Mouse (Mus musculus): Measurements from ENCODE around the gene Rp9.
A peak's percentile ranks its signal among the peaks of the same experiment; 100 is the strongest.
"Not testable (repeated sequence)": the region's sequence is repeated elsewhere in the genome, so short reads cannot be mapped to it uniquely, and the experiment has no call there.

Gene Rp9

GRCm38 (mm10) chr9:22420491-22420890 lies 49.1 kb downstream of the Rp9 start:
- no peak for DNase-seq (ENCODE audit: low read depth, low spot score)

DNA sequence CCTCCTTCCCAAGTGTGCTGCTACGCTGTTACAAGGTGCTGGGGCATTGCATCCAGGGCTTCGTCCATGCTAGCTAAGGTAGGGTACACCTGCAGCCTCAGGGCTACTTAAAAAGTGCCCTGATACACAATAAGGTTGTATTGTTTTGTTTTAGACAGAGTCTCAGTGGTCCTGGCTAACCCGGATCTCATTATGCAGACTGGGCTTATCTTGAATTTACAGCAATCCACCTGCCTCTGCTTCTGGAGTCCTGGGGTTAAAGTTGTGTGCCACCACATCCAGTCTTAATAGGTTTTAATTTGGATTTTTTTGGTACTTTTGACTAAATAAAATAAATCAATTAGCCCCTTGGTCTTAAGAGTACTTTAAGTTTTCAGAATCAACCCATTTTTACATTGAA lies 49.7 kb downstream of the Rp9 start:
- DNase-seq (ENCODE audit: low read depth, low spot score), result no peak

- no peak for DNase-seq (ENCODE audit: low read depth, low spot score)
Measured at GRCm38 (mm10) chr9:22417547-22417946, 52.0 kb downstream of the Rp9 start.

- no peak for DNase-seq (ENCODE audit: low read depth, low spot score)
Measured at GRCm38 (mm10) chr9:22416187-22416586, 53.4 kb downstream of the Rp9 start.

- peak; percentile 97 for DNase-seq (ENCODE audit: low read depth, low spot score)
Measured at GRCm38 (mm10) chr9:22411002-22411857, 58.3 kb downstream of the Rp9 start, which contains the start of gene 9530077C05Rik. Gene 9530077C05Rik (plus strand): TSS chr9:22411513.

DNA sequence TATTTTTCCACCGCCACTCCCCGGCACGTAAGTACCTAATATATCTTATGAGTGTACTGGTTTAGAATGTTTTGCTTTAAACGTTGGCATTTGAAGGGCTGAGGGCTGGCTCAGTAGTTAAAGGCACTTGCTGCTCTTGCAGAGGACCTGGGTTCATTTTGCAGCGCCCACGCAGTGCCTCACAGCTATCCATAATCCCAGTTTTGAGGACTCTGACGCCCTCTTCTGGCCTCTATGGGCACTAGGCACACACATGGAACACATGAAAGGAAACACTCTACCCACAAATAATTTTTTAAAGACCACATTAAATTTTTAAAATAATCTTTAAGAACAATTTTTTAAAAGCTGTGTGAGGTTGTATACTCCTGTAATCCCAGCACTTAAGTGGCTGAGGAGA lies 60.0 kb downstream of the Rp9 start:
- DNase-seq (ENCODE audit: low read depth, low spot score), result no peak

GRCm38 (mm10) chr9:22408344-22408743 lies 61.2 kb downstream of the Rp9 start:
- DNase-seq (ENCODE audit: low read depth, low spot score), result peak; percentile 58

DNA sequence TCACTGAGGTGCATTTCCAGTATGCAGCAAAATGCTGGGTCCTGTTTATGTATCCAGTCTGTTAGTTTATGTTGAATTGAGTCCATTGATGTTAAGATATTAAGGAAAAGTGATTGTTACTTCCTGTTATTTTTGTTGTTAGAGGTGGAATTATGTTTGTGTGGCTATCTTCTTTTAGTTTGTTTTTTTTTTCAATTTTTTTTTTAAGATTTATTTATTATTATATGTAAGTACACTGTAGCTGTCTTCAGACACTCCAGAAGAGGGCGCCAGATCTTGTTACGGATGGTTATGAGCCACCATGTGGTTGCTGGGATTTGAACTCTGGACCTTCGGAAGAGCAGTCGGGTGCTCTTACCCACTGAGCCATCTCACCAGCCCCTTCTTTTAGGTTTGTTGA lies 61.9 kb downstream of the Rp9 start:
- not testable (repeated sequence) for DNase-seq (ENCODE audit: low read depth, low spot score)

DNA sequence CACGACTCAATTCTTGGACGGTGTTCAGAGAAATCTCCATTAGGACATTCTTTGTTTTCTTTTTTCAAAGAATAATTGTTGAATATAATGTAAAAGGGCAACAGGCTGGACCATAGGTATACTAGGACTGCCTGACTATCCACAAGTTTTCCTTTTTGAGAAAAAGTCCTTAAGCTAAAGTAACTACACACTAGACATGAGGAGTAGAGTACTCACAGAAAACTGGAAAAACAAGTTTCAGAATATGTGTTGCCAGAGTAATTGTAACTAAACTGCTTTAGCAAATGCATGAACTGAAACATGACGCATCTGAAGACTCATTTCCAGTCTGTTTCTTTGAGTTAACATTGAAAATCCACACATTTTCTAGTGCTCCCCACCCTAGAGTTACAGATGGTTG lies 64.1 kb downstream of the Rp9 start:
- DNase-seq (ENCODE audit: low read depth, low spot score), result no peak

DNA sequence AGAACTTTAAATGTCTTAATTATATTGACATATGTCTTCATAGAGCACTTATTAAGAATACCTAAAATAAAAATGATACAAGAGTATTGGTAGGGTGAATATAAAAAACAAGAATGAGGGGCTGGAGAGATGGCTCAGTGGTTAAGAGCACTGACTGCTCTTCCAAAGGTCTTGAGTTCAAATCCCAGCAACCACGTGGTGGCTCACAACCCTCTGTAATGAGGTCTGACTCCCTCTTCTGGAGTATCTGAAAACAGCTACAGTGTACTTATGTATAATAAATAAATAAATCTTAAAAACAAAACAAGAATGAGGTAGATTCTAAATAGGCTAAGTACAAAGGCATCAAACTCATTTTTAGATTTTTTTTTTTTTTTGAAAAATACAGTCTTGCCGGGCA lies 66.0 kb downstream of the Rp9 start:
- DNase-seq (ENCODE audit: low read depth, low spot score), result not testable (repeated sequence)

GRCm38 (mm10) chr9:22402976-22403375 lies 66.6 kb downstream of the Rp9 start:
- no peak for DNase-seq (ENCODE audit: low read depth, low spot score)

DNA sequence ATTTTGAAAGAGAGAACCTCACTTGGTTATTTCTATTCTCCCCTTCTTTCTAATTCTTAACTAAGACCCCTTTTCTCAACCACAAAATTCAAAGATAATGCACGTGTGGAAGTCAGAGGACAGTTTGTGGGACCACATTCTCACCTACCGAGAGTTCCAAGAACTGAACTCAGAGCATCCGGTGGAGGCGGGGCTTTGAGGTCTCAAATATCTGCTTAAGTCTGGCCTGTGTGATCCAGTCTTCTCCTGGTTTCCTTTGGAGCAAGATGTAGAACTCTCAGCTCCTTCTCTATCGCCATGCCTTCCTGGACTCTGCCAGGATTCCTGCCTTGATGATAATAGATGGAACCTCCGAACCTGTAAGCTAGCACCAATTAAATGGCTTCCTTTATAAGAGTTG lies 67.5 kb downstream of the Rp9 start:
- no peak for DNase-seq (ENCODE audit: low read depth, low spot score)

DNA sequence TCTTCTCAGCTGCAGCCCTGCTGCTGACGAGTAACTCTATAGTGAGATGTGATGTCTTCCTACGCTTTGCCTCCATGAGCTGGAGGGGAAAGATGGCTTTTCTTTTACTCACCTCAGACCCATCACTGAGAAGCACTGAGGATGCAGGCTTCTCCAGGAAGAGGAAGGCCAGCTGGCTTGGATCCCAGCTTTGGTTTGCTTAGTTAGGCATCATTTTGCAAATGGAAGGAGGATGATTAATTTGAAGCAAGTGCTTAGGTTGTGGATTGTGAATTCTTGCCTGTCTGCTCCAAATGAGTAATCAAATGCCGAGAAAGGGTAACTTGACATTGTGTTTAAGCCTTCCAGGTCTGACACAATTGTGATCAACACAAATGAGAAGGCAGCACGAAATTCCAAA lies 70.5 kb downstream of the Rp9 start:
- DNase-seq (ENCODE audit: low read depth, low spot score), result no peak

DNA sequence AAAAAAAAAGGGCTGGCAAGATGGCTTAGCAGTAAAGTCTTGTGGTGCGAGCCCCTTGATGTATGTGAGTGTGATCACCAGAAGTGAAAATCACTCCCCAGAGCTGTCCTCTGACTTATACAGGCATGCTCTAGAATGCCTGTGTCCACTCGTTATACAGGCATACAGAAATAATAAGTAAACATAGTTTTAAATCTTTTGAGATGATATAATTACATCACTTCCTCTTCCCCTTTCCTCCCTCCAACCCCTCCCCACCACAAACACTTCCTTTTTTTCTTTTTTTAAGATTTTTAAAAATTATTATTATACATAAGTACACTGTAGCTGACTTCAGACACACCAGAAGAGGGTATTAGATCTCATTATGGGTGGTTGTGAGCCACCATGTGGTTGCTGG lies 74.8 kb downstream of the Rp9 start:
- no peak for DNase-seq (ENCODE audit: low read depth, low spot score)

GRCm38 (mm10) chr9:22390390-22390789 lies 79.2 kb downstream of the Rp9 start:
- no peak for DNase-seq (ENCODE audit: low read depth, low spot score)

- no peak for DNase-seq (ENCODE audit: low read depth, low spot score)
Measured at GRCm38 (mm10) chr9:22389736-22390245, 79.8 kb downstream of the Rp9 start.

DNA sequence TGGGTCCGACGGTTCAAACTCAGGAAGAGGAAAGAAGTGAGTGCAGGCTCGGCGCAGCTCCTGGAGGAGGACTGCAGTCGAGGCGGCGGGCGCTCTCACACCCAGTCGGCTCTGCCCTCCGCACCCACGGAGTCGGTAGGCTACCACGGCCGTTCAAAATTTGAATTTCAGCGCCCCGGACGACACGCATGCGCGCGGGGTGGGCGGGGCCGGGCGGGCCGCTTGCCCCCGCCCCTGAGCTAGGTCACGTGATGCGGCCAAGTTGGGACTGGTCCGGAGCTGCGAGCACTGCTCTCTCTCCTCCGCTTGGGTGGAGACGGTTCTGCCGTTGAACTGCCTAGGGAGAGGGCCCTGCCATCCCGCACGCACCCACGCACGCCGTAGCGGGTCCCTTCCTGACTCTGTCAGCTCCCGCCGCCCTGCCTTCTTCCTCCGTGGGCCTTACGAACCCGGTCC lies 80.5 kb downstream of the Rp9 start, which contains the start of gene Anln:
Gene Anln (minus strand): TSS at position 168 of the 456 bp plus-strand sequence.
- no peak for DNase-seq (ENCODE audit: low read depth, low spot score)

DNA sequence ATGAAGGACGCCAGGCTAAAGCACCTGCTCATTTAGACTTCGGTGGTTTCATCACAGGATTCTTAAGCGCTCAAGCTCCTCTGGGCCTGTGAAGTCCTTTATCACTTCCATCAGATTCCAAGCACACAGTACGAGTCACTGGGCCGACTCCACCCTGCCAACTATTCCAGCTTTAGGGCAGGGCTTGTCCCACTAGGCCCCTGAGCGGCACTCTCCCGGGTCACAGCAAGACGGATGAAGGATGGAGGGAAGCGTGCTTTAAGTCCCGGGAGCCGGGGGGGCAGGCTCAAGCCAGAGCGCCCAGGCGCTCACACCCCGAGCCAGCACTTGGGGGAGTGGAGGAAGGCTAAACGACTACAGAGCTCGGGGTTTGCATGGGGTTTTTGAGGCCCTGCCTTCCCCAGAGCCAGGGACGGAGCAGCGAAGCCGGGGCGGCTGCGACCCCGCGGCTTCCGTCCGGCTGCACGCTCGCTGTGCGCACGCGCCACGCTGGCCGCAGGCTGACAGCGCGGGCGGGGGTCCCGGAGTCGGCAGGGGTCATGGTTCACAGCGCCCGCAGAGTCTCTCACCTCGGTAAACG lies 81.1 kb downstream of the Rp9 start:
- DNase-seq (ENCODE audit: low read depth, low spot score), result no peak

- DNase-seq (ENCODE audit: low read depth, low spot score), result no peak
Measured at GRCm38 (mm10) chr9:22387901-22388300, 81.6 kb downstream of the Rp9 start.

DNA sequence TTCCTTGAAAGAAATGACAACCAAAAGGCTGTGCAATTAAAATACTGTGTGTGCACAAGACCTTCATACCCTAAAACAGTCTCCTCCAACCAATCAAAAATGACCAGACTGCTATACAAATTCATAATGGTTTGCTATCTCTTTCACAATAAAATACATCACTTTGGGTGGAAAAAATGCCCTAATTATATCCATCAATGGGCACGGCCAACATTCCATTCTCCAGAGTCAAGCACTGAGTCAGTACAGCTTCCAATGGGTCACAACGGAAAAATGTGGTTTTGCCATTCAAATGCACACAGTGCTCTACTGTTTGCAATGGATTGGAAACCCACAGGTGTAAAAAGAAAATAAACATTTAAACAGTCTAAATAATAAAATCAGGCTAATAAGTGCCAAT lies 83.7 kb downstream of the Rp9 start:
- DNase-seq (ENCODE audit: low read depth, low spot score), result no peak

DNA sequence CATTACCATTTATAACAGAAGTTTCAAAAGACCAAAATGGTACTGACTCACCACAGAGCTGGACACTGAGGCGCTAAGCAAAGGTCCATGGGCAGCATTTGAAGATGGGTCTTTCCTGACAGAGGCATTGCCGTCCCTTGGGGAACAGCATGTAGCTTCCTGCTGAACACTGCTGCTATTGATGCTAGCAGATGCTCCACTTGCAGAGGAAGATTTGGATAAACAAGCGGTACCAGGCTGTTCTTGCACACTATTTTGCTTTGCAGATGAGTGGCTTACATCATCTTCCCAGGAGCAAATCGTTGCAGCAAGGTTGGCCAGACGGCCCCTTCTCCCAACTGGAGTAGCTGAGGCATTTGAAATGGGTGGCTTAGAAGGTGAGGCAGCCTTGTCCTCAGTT lies 93.5 kb downstream of the Rp9 start:
- DNase-seq (ENCODE audit: low read depth, low spot score), result peak; percentile 62

DNA sequence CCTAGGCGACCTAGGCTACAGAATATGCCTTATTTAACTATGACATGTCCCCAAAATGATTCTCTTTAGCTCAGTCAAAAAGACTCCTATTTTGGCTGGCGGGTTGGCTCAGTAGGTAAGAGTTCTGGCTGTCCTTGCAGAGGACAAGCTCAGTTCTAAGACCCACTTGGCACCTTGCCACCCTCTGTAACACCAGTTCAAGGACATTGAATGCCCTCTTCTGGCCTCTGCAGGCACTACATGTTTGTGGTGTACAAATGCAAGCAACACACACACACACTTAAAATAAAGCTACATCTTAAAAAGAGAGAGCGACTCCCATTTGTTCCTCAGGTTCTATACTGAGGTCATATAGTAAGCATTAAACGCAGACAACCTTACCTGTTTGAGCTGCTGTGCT lies 96.8 kb downstream of the Rp9 start:
- no peak for DNase-seq (ENCODE audit: low read depth, low spot score)

DNA sequence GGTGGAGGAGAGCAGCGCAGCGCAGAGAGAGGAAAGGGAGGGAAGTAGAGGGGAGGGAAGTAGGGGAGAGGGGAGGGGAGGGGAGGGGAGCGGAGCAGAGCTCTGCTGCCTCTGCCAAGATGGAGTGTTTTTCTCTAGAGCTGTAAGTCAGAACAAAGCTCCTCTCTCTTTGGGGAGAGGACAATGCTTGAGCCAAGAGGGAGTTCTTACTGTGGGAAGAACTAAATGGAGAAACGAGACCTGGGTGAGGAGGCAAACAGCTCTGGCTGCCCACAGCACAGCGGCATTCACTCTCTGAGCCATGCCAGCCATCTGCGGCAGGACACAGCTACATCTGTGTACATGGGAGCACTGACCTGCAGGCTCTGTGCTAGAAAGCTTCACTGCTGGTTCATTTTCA lies 101.5 kb downstream of the Rp9 start:
- DNase-seq (ENCODE audit: low read depth, low spot score), result peak; percentile 29
